Mouse (Mus musculus) forelimb bud, embryonic 11.5 days (tissue): ENCODE results near the gene Focad.

Experiments used
- DNase-seq: peaks from one replicate; pipeline ENCODE4 v3.0.0-alpha.2; 2012; ENCODE audit warnings: low read depth, low spot score

Gene Focad

GRCm38 (mm10) chr4:88300832-88301621, 206.6 kb downstream of the Focad start:
- no peak for DNase-seq

GRCm38 (mm10) chr4:88302291-88302690, 207.9 kb downstream of the Focad start:
- no peak for DNase-seq

GRCm38 (mm10) chr4:88307691-88308090, 213.3 kb downstream of the Focad start:
- no peak for DNase-seq

DNA sequence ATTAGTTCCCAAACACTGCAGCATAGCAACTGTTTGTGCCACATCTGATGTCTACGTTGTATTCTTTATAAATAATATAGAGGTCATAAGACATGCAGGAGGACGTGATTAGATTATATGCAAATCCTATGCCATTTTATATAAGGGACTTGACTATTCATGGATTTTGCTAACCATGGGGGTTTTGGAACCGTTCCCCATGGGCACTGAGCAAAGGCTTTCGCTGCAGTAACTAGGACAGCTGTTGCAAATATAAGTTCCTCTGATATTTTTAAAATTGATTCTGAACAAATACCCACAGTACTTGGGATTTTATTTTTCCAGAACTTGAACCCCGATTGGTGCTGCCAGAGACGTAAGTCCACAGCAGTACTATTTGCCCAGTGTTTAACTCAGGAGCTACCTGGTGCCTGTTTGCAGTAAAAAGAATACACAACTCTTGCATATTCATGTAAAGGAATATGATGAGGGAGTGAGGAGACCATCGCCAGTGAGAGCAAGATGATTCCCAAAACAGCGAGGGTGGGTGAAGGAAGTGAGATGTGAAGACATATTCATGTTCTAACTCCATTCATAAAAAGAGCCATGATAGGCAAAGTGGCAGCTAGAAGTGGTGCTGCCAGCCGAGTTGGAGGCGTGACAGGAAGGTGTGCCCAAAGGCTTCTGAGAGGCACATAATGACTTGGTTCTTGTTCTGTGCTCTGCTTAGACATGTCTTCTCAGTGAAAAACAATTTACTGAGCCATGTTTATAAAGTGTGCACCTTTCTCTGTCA, 214.1 kb downstream of the Focad start:
- no peak for DNase-seq

DNA sequence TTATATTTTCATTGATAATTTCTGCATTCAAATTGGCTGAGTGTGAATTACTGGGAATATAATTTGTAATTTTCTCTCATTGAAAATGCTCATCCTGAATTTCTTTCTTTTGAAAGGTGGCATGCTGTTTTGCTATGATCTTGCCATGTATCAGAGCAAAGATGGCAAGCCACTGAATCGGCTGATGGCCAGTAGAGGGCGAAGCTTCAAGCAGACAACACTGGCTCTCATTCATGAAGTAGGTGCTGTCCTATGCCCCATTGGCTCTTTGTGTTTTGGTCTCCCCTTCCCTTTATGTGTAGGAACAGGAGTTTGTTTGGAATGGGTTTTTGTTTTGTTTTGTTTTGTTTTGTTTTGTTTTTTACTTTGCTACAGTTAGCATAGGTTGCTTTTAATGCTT, 215.2 kb downstream of the Focad start:
- DNase-seq = peak; percentile 34

GRCm38 (mm10) chr4:88314898-88315297, 220.5 kb downstream of the Focad start:
- no peak for DNase-seq

DNA sequence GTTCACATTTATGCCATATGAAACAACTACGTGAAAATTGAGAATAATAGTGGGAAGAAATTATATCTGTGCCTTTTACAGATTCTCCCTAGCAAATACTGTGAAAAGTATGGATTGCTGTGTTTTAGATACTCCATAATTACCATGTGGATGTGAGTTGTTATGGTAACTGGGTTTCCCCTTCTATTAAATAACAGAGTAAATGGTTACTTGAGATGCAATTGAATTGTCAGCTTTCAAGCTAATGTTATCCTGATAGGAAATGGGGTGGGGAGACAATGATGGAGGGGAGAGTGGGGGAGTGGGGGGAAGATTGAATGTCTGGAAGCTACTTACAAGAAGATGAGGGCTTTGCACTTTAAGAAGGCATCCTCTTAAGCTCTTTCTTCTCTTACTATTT, 225.6 kb downstream of the Focad start:
- DNase-seq = no peak

DNA sequence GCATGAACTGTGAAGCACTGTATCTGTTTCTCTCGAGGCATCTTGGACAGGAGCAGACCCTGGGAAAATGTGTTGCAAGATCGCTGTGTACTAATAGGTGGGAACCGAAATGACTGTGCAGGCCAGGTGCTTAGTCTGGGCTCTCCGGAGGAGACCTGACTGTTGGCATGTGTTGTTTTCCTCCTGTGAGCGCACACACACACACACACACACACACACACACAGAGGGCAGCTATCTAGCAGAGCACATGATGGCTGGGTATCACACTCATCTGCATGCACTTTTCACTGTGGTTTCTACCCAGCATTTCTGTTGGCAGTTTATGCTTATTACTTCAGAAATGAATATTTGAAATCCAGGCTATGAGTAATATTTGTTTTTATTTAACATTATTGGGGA, 231.0 kb downstream of the Focad start:
- no peak for DNase-seq

GRCm38 (mm10) chr4:88334533-88334932, 240.1 kb downstream of the Focad start:
- DNase-seq = no peak

GRCm38 (mm10) chr4:88336753-88337152, 242.3 kb downstream of the Focad start:
- DNase-seq = no peak

DNA sequence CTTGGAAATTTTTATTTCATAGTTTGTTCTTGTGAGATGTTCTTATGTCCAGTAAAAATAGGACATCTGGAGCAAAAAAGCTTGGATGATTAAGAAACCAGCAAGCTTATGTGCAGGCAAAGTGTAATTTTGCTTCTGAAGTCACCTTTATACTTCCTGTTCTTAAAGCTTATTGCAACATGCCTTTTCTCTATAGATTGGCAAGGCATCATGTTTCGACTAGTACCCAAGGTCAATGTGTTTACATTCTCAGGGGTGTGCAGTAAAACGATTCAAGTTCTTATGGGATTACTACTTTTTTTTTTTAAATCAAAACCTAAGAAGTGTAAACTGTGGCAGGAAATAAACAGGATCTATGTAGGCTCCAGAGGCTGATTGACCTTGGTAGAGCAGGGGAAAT, 242.9 kb downstream of the Focad start:
- DNase-seq = no peak

DNA sequence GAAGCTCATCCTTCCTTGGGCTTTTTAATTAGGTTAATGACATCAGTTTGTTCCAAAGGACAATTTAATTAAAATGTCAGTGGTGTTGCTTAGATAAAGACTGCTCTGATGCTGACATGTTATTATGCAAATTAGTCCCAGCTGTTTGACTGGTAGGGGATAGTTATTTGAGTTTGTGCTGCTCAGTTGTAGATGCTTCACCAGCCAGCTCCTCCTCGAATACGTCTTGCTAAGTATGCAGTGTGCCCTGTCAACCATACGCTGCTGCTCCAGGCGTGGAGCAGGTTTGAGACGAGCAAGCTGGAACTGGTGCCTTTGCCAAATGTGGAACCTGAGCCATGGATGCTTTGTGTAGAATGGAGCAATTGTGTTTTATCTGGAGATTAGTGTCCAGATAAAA, 243.7 kb downstream of the Focad start:
- DNase-seq = no peak

GRCm38 (mm10) chr4:88344468-88344867, 250.0 kb downstream of the Focad start:
- DNase-seq = no peak

DNA sequence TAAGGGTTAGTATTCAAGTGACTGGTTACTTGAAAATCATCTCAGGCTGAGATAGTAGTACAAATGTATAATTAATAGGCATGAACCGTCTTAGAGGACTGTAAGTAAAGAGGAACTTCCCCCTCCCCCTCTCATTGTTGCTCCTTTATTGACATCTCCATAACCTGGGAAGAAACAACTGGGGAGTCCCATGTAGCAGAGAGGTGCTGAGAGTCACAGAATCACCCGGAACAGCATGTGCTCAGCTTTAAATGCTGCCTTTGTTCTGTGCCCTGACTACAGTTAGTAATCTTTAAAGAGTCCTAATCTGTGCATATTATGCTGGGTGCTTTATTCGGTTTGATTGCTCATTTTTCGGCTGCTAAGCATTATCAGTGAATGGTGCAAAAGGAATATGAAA, 250.6 kb downstream of the Focad start:
- DNase-seq = no peak

- no peak for DNase-seq
Observed at GRCm38 (mm10) chr4:88345938-88346337, 251.5 kb downstream of the Focad start.

GRCm38 (mm10) chr4:88350910-88351309, 256.5 kb downstream of the Focad start:
- peak; percentile 85 for DNase-seq

GRCm38 (mm10) chr4:88356652-88357051, 262.2 kb downstream of the Focad start:
- peak; percentile 34 for DNase-seq

DNA sequence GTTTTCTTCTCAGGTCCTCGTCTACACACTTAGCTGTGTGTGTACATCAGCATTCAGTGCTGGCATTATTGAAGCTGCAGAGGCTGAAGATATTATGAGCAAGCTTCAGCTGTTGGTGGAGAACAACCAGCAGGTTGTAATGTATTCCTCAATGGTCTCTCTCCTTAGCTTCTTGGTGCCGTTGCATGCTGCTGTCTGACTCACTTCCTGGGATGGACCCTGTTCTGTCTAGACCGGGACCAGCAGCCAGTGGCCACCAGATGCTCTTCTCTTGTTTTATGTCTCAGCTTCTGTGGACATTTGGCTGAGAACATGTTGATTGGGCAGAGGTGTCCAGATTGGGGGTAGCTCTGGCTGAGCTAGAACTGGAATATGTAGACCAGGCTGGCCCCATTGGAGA, 263.0 kb downstream of the Focad start:
- no peak for DNase-seq

DNA sequence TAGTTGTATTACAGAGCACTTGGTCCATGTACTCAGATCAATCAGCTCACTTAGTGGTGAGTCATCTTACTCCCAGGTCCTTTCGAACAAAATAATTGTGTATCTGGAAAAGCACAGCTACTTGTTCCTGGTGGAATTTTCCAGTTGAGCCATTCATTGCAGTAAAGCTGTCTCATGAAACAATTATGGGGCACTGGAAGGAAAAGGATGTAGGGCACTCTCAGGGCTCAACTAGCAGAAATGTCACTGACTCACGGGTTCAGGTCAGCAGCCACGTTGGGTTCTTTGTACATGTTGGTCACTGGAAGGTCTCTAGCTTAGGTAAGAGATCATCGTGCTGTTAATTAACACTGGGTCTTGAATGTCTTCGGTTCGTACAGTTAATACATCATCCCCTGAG, 275.5 kb downstream of the Focad start:
- DNase-seq = no peak

DNA sequence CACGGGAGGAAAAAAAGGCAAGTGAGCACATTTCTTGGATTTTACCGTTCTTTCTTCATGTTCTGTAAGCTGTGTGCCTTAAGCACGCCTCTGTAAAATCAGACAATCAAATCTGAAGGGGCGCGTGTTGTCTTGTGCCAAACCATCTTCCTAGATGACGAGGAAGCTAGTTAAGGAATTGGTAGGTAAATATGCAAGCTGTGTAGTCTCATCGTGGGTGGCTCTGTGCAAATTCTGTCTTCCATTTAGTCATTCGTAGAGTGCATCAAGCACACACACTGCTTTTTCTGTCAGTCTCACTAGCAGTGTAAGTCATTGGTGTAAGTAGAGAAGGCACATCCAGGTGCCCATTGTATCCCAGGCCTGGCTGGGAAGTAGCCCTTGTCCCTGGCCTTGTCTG, 276.4 kb downstream of the Focad start:
- no peak for DNase-seq

GRCm38 (mm10) chr4:88372293-88373224, 278.1 kb downstream of the Focad start:
- no peak for DNase-seq

DNA sequence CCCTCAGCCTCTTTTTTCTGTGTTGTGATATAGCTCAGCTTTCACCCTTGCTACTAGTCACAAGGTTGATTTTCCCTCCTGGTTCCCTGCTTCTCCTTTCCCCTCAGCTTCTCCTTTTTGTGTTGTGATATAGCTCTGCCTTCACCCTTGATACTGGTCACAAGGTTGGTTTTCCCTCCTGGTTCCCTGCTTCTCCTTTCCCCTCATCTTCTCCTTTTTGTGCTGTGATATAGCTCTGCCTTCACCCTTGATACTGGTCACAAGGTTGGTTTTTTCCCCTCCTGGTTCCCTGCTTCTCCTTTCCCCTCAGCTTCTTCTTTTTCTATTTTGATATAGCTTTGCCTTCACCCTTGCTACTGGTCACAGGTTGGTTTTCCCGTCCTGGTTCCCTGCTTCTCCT, 295.6 kb downstream of the Focad start:
- no peak for DNase-seq
